Mouse (Mus musculus) gastrocnemius, adult 2 months (tissue): Measurements from ENCODE around the gene Rpl11. TPM values are rescaled to one million over a fixed set of nuclear protein-coding genes. Genes with fewer than 3 reads are reported as not detected.

Experiments
- total RNA-seq, 2 experiments: library from RNA; stranded (reverse); gene quantifications; 2 replicates each; pipeline ENCODE4 v1.2.3; 2021

Gene Rpl11
- total RNA-seq, 2 experiments from 2014 or later: 215 to 256 TPM

Other genes with a start within 250 kb of the Rpl11 start
- 10 to 100 TPM; 27.2 to 30.6 TPM for gene Srsf10, start 197.7 kb downstream of the Rpl11 start, total RNA-seq
- 10 to 100 TPM; 36.7 to 44.8 TPM for gene Pnrc2, start 179.6 kb downstream of the Rpl11 start, total RNA-seq
- gene Cnr2, start 158.0 kb downstream of the Rpl11 start, total RNA-seq: under 1 TPM; 0.10 to 0.11 TPM
- gene Fuca1, start 132.7 kb downstream of the Rpl11 start, total RNA-seq: 10 to 100 TPM; 17.0 to 23.0 TPM
- 10 to 100 TPM; 31.7 to 43.4 TPM for gene Hmgcl, start 107.0 kb downstream of the Rpl11 start, total RNA-seq
- under 1 TPM in 1 of 2 experiments, not detected in 1; 0.47 TPM for gene Gale, start 89.7 kb downstream of the Rpl11 start, total RNA-seq
- gene Lypla2, start 80.8 kb downstream of the Rpl11 start, total RNA-seq: 10 to 100 TPM; 25.6 to 30.4 TPM
- 10 to 100 TPM; 23.3 to 28.5 TPM for gene Pithd1, start 66.2 kb downstream of the Rpl11 start, total RNA-seq
- 10 to 100 TPM; 58.9 to 63.4 TPM for gene Eloa, start 31.7 kb downstream of the Rpl11 start, total RNA-seq
- 10 to 100 TPM; 11.3 to 21.9 TPM for gene Id3, start 90.1 kb upstream of the Rpl11 start, total RNA-seq
- 1 to 10 TPM in 1 of 2 experiments, under 1 TPM in 1; 0.48 to 1.1 TPM for gene E2f2, start 119.0 kb upstream of the Rpl11 start, total RNA-seq
- 1 to 10 TPM; 1.5 to 2.5 TPM for gene Asap3, start 152.9 kb upstream of the Rpl11 start, total RNA-seq
- gene Tcea3, start 194.3 kb upstream of the Rpl11 start, total RNA-seq: 100 to 1,000 TPM; 344 to 373 TPM
- 10 to 100 TPM; 21.0 to 36.7 TPM for gene Zfp46, start 231.3 kb upstream of the Rpl11 start, total RNA-seq